Mouse (Mus musculus) ES-CJ7 (cell line): ENCODE data around the gene Clec4f.
"Not testable (repeated sequence)": the region's sequence is repeated elsewhere in the genome, so short reads cannot be mapped to it uniquely, and the experiment has no call there.

Source experiments
- DNase-seq: peaks from one replicate; pipeline ENCODE4 v3.0.0; 2011; ENCODE audit warnings: low read depth, low spot score

The Clec4f gene

DNA sequence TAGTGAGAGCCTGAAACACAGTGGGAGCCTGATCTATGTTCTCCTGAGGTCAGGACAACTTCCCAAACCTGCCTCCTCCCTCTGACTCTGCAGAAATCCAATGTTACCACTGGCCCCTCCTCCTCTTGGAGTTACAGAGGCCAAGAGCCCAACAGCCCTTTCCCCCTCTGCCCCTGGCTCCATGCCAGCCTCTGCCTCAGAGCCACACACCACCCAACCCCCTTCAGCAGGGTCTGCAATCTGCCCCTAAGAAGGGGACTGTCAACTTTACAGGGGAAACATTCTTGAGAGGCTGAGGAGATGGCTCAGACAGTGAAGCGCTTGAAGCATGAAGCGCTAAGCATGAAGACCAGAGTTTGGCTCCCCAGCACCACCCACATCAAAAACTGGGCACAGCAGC lies at the start of gene Clec4f:
TSS of gene Clec4f (minus strand) at position 101 of the 400 bp plus-strand sequence.
- DNase-seq = no peak

- no peak for DNase-seq
Observed at GRCm38 (mm10) chr6:83704701-83705100, 48.7 kb upstream of the Clec4f start.

DNA sequence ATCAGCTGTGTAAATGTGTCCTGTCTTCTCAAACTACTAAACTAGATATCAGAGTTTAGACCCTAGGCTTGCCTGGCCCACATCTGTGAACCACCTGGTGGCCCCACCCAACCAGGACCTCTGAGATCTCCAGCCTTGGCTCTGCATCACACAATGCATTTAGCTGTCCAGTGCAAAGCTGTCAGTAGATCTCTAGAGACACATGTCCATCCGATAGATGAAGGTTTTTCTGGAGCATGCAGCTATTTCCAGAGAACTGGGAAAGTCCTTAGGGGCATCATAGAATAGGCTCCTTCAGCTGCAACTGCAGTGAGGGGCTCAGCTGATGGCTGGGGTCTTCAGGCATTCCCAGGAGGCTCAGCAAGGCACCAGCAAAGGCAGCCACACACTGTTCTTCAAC lies 48.3 kb upstream of the Clec4f start:
- DNase-seq = no peak

GRCm38 (mm10) chr6:83703722-83704078 lies 47.7 kb upstream of the Clec4f start:
- DNase-seq = no peak

DNA sequence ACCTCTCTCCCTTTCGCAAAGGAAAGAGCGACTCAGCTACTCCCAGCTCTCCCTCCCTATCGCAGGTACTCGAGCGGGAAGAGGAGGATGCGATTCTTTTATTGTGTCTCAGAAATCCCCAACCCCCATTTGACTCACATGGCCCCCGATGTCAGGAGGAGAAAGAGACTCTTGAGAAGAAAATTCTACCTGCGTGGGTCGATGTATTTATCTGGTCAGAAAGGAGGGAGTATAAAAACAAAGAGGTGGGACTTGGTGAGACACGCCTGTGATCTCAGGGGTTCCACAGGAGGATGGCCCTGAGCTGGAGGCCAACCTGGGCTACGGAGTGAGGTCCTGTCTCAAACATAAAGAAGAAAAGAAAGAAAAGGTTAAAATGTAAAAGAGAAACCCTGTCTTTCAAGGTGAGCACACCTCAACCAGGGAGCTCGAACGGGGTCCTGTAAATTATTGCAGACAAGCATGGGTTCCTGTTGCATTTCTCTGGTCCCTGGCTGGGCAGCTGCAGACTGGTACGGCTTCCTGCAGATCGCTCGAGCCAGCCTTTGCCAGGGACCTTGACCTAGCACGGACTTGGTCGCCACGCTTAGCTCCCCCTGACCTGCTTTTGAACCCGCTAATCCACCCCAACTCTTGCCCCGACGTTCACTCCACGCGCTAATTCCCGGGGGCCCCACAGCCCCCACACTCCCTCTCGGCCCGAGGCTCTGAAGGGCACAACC lies 47.2 kb upstream of the Clec4f start:
- peak; percentile 84 for DNase-seq

DNA sequence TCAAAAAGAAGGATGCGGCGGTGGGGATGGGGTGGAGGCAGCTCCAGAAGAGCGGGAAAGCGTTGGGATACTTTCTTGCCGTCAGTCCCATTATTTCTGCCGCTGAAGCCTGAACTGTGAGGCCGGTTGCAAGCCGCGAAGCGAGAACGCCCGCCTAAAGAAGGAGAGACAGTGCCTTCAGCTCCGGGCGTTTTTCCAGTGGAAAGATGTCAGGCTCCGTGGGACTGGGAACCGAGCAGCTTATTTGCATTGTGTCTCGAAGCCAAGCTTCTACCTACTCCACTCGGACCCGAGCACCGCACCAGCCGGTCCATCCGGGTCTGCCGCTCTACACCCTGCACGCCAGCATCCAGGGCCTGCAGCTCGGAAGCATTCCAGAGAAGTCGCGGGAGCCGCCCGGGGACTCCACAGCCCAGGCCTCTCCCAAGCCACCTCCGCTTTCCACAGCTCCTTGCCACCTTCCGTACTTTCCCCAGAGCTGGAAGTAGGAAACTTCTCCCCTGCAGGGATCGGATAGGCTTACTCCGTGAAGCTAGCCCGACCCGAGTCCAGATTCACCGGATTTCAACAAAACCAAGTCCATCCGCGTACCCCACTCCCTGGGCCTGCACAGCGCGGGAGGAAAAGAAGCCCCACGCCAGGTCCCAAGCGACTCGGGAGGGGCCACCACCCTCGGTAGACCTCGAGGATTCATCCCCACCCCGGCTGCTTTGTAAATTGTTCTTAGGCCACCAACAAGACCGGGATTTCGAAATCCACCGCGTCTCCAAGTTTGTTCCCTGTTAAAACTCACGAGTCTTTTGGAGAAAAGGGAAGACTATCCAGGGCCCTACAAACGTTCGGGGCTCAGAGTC lies 46.4 kb upstream of the Clec4f start:
- DNase-seq = peak; percentile 86

- peak; percentile 81 for DNase-seq
Observed at GRCm38 (mm10) chr6:83701001-83701400, 45.0 kb upstream of the Clec4f start.

GRCm38 (mm10) chr6:83699971-83700370 lies 44.0 kb upstream of the Clec4f start:
- no peak for DNase-seq

DNA sequence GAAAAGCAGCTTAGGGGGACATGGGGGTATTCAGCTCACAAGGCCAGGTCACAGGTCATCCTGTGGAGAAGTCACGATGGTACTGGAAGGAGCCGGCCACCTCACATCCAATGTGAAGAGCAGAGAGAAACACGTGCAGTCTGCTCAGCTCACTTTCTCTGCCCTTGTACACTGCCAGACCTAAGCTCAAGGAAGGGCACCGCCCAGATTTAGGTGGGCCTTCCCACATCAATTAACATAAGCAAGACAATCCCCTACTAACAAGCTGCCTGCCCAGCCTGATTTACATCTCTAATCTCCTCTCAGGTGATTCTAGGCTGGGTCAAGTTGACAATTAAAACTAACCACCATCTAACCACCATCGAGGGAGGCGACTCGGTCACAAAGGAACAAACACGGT lies 41.9 kb upstream of the Clec4f start:
- DNase-seq = peak; percentile 95

DNA sequence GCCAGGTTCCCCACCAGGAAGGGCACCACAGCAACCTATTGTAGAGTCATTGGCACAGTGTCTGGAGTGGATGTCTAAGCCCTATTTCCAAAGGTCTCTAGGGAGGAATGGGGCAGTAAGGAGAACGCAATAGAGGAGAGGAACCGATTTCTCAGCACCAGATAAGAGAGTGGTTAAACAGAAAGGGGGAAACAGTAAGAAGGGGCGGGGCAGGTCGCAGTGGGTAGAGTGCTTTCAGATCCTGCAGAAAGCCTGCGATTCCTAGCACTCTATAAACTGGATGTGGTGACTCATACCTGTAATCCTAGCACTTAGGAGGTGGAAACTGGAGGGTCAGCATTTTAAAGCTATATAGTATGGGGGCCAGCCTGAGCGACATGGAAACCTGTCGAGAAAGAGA lies 40.7 kb upstream of the Clec4f start:
- no peak for DNase-seq

DNA sequence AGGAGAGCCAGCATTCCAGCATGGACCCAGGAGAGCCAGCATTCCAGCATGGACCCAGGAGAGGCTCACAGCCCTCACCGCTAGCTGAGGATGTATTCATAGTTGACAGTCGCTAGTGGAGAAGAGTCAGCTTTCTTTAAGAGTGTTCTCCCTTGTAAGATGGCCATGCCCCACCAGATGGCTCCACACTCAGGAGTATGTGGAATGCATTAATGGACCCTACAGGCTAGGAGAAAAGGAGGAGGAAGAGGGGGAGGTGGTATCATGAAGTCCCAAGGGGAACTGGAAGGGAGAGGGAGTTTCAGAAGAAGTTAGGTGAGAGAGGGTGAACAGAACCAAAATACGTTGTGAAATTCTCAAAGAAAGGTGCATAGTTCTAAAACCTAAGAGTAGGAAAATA lies 39.7 kb upstream of the Clec4f start:
- DNase-seq = no peak

DNA sequence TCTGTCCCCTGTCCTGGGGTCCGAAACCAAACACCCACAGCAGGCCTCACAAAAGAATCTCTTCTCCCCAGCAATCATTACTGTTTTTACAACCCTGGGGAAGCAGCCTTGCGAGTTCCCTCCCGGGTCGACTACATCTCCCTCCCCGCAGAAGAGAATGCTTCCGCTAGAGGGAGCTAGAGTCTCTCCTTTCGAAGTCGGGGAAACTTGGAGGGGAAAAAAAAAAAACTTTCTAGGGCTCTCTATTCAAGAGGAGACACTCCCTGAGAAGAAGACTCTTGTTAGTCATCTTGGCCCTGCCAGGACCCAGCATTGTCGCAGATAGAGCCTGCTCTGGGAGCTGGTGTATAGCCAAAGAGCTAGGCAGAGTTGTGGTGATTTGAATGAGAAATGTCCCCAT lies 37.8 kb upstream of the Clec4f start:
- DNase-seq = peak; percentile 92

- no peak for DNase-seq
Observed at GRCm38 (mm10) chr6:83692962-83693361, 37.0 kb upstream of the Clec4f start.

DNA sequence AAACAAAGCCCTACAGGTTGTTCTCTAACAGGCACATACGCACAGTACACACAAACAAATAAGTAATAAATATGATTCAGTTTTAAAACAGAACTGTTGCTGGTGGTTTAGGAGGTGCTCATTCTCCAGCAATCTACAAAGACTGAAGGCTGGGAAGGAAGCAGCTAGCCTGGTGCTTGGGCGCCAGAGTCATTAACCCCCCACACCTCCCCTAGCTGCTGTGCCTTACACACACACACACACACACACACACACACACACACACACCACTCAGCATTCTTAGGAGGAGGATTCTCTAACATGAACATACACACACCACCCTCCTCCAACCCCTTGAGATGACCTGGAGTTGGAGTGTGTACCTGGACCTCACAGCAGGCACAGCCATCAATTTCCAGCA lies 34.9 kb upstream of the Clec4f start:
- DNase-seq = no peak

- peak; percentile 79 for DNase-seq
Observed at GRCm38 (mm10) chr6:83690277-83690676, 34.3 kb upstream of the Clec4f start.

GRCm38 (mm10) chr6:83689374-83689773 lies 33.4 kb upstream of the Clec4f start:
- no peak for DNase-seq

DNA sequence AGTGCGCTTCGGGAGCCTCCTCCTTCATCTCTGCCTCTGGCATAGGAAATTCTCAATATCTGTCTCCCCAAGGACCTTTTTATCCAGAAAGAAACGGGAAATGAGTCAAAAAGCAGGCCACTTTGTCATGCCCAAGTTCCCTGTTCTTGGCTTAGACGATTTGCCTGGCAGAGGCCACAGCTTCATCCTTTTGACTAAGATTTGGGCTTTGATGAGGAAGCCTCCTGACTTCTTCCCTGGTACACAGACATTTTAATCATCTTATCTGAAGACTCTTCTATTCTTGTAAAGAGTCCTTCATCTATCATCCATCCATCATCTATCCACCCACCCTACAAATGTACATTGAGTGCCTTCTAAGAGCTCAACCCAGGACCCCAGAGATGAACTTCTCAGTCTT lies 21.8 kb upstream of the Clec4f start, which contains the start of gene Cd207:
TSS of gene Cd207 (minus strand) at position 101 of the 400 bp plus-strand sequence.
- no peak for DNase-seq

- DNase-seq = peak; percentile 81
Observed at GRCm38 (mm10) chr6:83673395-83673794, 17.4 kb upstream of the Clec4f start.

DNA sequence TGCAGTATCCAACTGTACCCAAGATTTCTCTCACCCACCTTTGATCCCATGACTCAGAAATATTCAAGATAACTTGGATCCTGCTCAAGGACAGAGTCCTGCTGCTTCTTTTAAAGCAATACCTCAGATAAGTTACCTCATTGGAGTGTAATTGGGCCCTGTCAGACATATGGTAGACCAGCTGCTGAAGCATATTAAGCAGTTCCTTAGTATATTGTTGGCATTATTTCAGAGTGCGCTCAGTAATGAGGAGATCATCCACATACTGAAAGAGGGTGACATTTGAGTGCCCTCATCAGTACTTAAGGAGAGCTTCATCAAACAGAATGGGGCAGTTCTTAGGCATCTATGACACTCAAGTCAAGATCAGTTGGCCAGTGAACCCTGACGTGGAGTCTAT lies 9.0 kb upstream of the Clec4f start:
- DNase-seq = no peak

- DNase-seq = no peak
Observed at GRCm38 (mm10) chr6:83660821-83661220, 4.8 kb upstream of the Clec4f start.

- DNase-seq = no peak
Observed at GRCm38 (mm10) chr6:83646715-83647114, 9.3 kb downstream of the Clec4f start.

- DNase-seq = no peak
Observed at GRCm38 (mm10) chr6:83635329-83635728, 20.7 kb downstream of the Clec4f start.

GRCm38 (mm10) chr6:83634631-83635030 lies 21.4 kb downstream of the Clec4f start:
- not testable (repeated sequence) for DNase-seq
